In genomic region chr13:76481601-76482000, GRCm38 (mm10) we compare ENCODE assay signal across 23 mouse cellular contexts.
DNase-seq lines count a peak whose midpoint lies in the region; ATAC-seq and TF ChIP-seq lines count a peak whose summit lies in the region.
"Had no signal": no experiment of that assay in that cellular context is flagged by ENCODE, and none has a peak within 500 bp of the region (broad histone marks: within the 10 kb centered on the region; RNA-seq: fewer than 3 reads in every experiment).

No protein-coding gene starts in this region.

- H3K9ac ChIP-seq in midbrain, postnatal 0 days (replicated peaks; ENCODE audit: low read length, poor library complexity, severe bottlenecking) = no peak overlapping the region
- H3K9ac ChIP-seq in heart, embryonic 11.5 days (ENCODE audit: low read depth, low read length) = no peak overlapping the region
- H3K9ac ChIP-seq: embryonic facial prominence, embryonic 12.5 days; forebrain, embryonic 13.5 days; forebrain, embryonic 15.5 days; forebrain, postnatal 0 days had no signal

- H3K27me3 ChIP-seq in midbrain, postnatal 0 days (ENCODE audit: insufficient read depth, low read length) = no peaks in the 10 kb centered on the region
- H3K27me3 ChIP-seq in heart, embryonic 11.5 days (ENCODE audit: control insufficient read depth, insufficient read depth, low read length) = no peaks in the 10 kb centered on the region
- H3K27me3 ChIP-seq: CH12.LX; embryonic facial prominence, embryonic 12.5 days; forebrain, embryonic 13.5 days; forebrain, embryonic 15.5 days had no signal

- no peak overlapping the region for H3K4me2 ChIP-seq in midbrain, postnatal 0 days (ENCODE audit: low read depth, low read length, poor library complexity, severe bottlenecking)
- no peak overlapping the region for H3K4me2 ChIP-seq in heart, embryonic 11.5 days
- H3K4me2 ChIP-seq: embryonic facial prominence, embryonic 12.5 days; forebrain, embryonic 13.5 days; forebrain, embryonic 15.5 days had no signal

- H3K4me1 ChIP-seq in midbrain, postnatal 0 days (ENCODE audit: insufficient read depth, low read length) = no peaks in the 10 kb centered on the region
- 0 out of 2 replicates have a peak, but pooled peaks cover 2% of the 10 kb centered on the region for H3K4me1 ChIP-seq in heart, embryonic 11.5 days (ENCODE audit: control insufficient read depth, insufficient read depth, low read length)
- H3K4me1 ChIP-seq: embryonic facial prominence, embryonic 10.5 days; embryonic facial prominence, embryonic 12.5 days had no signal

- H3K9me3 ChIP-seq in midbrain, postnatal 0 days (ENCODE audit: low read length) = no peaks in the 10 kb centered on the region
- H3K9me3 ChIP-seq in heart, embryonic 11.5 days (replicated peaks; ENCODE audit: control insufficient read depth, low read length) = no peaks in the 10 kb centered on the region
- H3K9me3 ChIP-seq: embryonic facial prominence, embryonic 10.5 days; embryonic facial prominence, embryonic 12.5 days; forebrain, embryonic 13.5 days; forebrain, embryonic 15.5 days; G1E had no signal

- H3K4me3 ChIP-seq in midbrain, postnatal 0 days (ENCODE audit: low read depth, low read length) = no peak overlapping the region
- no peak overlapping the region for H3K4me3 ChIP-seq in heart, embryonic 11.5 days (ENCODE audit: low read depth, low read length)
- H3K4me3 ChIP-seq: embryonic facial prominence, embryonic 10.5 days; embryonic facial prominence, embryonic 12.5 days; forebrain, embryonic 13.5 days; forebrain, embryonic 15.5 days had no signal

- TF ChIP-seq CTCF in midbrain, postnatal 0 days (IDR thresholded peaks at IDR 0.05) = no peak

- H3K27ac ChIP-seq in midbrain, postnatal 0 days (ENCODE audit: low read depth, low read length) = no peak overlapping the region
- H3K27ac ChIP-seq in heart, embryonic 11.5 days (ENCODE audit: low read depth, low read length) = no peak overlapping the region
- H3K27ac ChIP-seq: embryonic facial prominence, embryonic 10.5 days; embryonic facial prominence, embryonic 12.5 days; forebrain, embryonic 13.5 days; forebrain, embryonic 15.5 days had no signal

- peak; percentile 0 for DNase-seq in retina, embryonic 14.5 days (ENCODE audit: low spot score)
- no peak for DNase-seq in retina, postnatal 1 day
- peak; percentile 66 for DNase-seq in Muller cell, postnatal 12 days (ENCODE audit: inconsistent ontology term)
- no peak for DNase-seq in midbrain, postnatal 0 days (ENCODE audit: low spot score)
- DNase-seq: adrenal gland, adult 8-10 months; adrenal gland, postnatal 14 days; adrenal gland, postnatal 36 days; B cell, adult 2 months; cerebellum, adult 11-12 months; cerebellum, adult 2 months; cerebellum, adult 9-10 months; cerebellum, postnatal 10 days; cerebellum, postnatal 25 days; forebrain, postnatal 0 days had no signal

- ATAC-seq in midbrain, postnatal 0 days (ENCODE audit: low FRiP score) = no peak
- ATAC-seq in heart, embryonic 11.5 days (replicated peaks; ENCODE audit: insufficient number of reproducible peaks, low FRiP score, low TSS enrichment) = no peak
- ATAC-seq: activated CD4-positive, CD25-positive, alpha-beta regulatory T cell, adult 4 months; CD4-positive, CD25-positive, alpha-beta regulatory T cell, adult 4 months; forebrain, embryonic 13.5 days; forebrain, embryonic 15.5 days; forebrain, postnatal 0 days had no signal

- no peaks in the 10 kb centered on the region for H3K36me3 ChIP-seq in midbrain, postnatal 0 days (ENCODE audit: insufficient read depth, low read length)
- no peaks in the 10 kb centered on the region for H3K36me3 ChIP-seq in heart, embryonic 11.5 days (ENCODE audit: control insufficient read depth, insufficient read depth, low read length)
- H3K36me3 ChIP-seq: embryonic facial prominence, embryonic 10.5 days; embryonic facial prominence, embryonic 12.5 days; forebrain, embryonic 15.5 days; G1E had no signal

Comparison
In these comparisons a context has a peak if more than half of its experiments do, and no peak if none do; other contexts are left out.
1. DNase-seq: peak in retina, embryonic 14.5 days (single experiment) and Muller cell, postnatal 12 days (single experiment); none in retina, postnatal 1 day (single experiment) and midbrain, postnatal 0 days (single experiment).